Mouse (Mus musculus): Measurements from ENCODE around the gene Cyb5rl.

Cyb5rl gene

DNA sequence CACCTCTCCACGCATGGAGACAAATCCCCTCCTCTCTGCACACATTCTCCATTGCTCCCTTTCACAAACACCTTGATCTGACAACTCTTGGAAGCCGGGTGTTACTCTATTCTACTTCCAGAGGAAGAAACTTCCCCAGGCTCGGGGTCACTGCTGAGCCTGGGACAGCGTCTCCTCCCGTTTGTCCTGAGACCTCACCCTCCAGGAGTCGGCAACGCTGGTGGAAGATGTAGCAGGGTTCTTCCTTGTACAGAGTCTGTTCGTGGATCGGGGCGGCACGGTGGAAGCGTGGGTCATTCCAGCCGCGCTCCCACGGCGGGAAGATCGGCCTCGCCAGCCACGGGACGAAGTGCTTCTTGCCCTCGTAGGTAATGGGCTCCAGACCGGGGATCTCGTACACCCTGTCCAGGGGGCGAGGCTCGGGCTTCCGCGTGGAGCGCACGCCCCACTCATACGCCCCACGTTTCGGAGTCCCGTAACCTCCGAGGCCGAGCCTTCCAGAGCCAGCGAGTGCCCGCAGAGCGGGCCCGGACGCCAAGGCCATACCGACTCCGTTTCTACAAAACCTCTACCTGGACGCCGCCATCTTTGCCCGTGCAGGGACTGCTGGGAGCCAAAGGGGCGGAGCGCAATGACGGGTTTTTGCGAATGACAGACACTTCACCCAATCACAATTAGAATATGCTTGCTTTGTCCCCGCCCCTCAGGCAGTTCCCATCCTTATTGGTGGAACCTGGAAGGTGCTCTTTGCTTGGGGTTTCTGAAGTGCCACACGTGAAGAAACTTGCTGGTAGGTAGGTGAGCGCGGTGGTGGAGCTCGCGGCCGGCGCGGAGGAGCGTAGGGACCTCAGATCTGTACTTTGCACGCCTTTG lies at the start of gene Cyb5rl, which contains the start of gene Mrpl37:
Gene Cyb5rl (plus strand): TSS at position 737 of the 873 bp plus-strand sequence.
Gene Mrpl37 (minus strand): TSS at position 617 of the 873 bp plus-strand sequence.
- peak; percentile 99 for DNase-seq (ENCODE audit: low read depth, low spot score)

DNA sequence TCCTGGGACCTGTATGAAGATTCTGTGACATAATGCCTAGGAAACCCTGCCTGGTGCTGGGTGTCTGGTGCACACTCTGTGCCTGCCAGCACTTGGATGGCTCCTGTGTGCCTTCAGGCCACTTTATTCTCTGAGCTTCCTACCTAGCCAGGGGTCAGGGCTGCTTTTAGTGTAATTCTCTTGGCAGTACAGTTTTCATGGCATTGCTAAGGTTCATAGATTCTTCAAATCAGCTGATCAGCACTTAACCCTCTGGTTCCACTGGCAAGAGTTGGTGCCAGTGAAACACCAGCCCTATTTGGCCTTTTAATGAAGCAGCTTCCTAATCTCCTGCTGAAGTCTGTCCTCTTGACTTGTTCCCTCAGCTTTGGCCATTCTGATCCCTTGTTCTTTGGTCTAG lies 49.5 kb upstream of the Cyb5rl start:
- DNase-seq (ENCODE audit: low read depth, low spot score) = no peak

DNA sequence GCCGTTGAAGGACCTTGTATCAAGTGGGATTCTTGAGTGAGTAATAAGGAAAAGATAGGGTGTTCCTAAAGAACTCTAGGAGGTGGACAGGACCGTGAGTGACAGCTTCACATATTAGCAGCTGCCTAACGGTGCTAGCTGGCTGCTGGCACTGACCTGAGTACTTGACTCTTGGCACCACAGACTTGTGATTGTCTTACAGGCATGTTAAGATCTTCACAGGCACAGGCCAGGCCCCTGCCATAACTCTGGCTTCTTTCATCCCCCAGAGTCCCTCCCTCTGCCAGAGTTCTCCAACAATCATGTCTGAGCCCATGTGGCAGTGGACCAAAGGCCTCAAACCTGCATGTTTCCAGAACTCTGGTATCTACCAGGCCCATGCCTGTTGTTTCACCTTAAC lies 48.3 kb upstream of the Cyb5rl start:
- no peak for DNase-seq (ENCODE audit: low read depth, low spot score)

DNA sequence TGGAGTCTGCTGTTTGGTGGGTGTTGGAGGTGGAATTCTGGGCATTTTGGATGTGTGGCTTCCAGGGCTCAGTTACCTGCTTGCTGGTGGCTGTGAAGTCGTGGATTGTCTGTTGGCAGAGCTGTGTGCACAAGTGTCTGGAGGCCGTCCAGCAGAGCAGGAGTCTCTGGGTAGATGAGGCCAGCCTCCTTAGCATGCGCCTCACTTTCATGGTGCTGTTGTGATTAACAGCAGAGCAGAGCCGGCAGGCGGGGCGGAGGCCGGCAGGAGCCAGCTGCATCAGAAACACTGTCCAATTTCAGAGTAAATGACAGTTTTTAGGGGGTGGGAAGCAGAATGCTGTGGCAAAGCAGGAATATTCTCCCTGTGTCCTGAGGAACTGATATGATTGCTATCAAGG lies 47.8 kb upstream of the Cyb5rl start:
- peak; percentile 83 for DNase-seq (ENCODE audit: low read depth, low spot score)

DNA sequence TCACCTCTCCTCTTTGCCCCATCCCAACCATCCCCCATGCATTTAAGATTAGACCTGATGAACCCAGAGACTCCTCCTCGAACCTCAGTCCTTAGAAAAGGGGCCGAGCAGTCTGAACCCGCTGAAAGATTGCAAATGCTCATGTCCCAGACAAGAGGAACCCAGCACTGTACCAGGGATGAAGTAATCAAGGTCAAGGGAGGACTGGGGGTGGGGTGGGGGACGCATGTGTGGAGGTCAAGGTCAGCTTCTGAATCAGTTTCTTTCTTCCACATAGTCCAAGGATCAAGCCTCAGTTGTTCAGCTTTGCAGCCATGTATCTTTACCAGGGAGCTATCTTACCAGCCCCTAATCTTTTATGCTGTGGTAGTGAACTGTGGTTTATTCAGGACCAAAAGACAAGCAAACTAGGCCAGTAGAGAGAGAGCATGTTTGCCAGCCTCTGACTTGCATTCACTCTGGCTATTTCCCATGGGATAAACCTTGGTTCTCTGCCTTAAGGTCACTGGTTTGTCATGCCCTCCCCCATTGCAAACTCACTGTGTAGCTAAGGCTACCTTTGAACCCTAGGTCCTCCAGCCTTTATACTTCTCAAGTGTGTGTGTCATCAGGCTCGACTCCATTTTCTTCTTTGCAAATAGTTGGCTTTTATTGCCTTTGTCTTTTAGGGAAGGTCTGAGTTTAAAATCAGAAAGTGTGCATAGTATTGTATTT lies 46.3 kb upstream of the Cyb5rl start:
- no peak for DNase-seq (ENCODE audit: low read depth, low spot score)

DNA sequence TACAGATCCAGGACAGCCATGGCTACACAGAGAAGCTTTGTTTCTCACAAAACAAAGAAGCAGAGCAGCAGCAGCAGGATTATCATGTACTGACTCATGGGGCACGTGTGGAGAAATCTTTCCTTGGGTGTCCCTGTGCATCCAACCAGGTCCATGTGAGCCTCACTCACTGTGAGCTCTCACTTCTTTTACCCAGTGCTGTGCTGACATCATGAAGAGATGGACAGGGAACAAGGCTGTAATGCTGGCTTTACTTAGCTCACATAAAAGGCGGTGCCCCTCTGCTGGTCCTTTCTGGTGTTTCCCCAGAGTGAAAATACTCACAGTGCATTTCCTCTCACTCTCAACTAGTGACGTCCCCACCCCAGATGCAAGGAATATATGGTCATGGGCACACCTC lies 45.3 kb upstream of the Cyb5rl start:
- DNase-seq (ENCODE audit: low read depth, low spot score) = no peak

DNA sequence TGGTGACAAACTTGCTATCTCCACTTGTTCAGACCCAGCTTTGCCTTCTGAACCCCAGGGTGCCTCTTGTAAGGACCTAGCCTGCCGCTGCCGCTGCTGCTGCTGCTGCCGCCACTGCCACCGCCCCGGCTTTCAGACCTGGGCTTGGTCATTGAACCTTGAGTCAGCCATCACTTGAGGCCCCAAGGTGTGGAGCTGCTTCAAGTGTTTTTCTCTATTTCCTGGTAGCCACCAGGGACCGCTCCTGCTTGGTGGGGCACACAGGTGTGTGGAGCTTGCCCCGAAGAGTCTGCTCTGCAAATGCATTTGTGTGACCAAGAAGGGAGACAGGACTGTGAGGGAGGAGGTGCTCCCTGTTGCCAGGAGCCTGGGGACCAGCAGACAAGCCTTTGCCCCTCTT lies 41.9 kb upstream of the Cyb5rl start:
- DNase-seq (ENCODE audit: low read depth, low spot score) = no peak

DNA sequence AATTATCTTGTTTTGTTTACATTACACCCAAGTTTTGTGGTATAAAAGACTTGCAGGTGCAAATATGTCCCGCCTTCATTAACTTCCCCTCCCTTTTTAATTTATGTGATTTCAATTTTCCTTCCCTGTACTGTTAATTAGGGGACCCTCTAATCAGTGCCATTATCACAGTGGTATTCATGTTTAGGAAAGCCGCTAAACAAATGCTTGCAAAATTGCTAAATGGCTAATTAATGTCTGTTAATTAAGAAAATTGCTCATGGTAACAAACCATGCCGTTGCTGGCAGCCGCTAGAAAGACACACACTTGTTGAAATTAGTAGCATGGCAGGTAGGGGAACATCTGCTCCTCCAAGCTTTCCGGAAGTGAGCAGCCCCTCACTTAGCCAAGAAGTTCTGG lies 41.4 kb upstream of the Cyb5rl start:
- no peak for DNase-seq (ENCODE audit: low read depth, low spot score)

DNA sequence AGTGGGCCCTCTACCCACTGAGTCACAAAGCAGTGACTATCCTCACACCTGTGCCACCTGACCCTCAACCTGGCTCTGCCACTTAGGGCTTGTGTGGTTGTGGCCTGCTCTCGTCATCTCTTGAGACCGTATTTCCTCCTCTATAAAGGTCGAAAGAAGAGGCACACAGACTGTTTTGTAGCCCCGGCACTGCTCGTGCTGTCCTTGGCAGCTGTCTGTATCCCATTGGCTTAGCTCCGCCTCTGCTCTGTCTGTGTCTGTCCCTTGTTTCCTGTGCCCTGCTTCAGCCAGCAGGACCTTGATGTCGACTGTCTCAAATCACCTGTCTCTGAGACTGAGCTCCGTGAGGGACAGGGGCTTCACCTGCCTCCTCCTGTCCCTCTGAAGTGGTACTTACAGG lies 40.3 kb upstream of the Cyb5rl start:
- DNase-seq (ENCODE audit: low read depth, low spot score) = peak; percentile 66

DNA sequence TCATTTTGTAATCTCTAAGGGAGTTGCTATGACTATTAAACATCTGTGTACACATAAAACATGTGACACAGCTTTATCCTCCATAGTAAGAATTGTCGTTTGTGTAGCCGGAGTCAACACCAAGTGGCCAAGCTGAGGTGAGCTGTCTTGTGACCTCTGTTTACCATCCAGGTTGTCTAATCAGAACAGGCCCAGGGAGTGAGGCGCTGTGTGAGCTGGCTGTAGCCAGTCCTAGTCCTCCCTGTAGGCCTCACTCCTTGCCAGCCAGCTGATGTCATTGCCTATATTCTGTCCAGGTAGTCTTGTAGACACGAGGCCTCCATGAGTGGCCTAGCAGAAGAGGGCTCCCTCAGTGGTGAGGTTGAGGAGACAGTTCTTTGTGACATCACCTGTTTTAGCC lies 31.1 kb upstream of the Cyb5rl start:
- no peak for DNase-seq (ENCODE audit: low read depth, low spot score)

DNA sequence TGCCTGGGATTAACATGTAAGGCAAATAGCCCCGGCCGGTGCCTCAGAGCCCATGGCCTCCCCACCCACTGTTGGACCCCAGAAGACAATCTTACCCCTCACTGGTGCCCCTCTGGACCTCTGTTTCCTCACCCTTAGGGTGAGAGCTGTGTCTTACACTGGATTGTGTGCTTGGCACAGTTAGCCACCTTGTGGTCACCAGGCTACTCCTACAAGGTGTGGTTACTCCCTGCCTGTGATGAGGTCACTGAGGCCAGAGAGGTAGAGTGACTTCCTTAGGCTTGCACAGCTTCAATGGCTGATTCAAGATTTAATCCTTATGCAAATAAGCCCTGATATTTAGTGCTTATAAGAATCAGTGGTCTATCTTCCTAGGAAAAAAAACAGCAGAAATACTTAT lies 29.8 kb upstream of the Cyb5rl start:
- no peak for DNase-seq (ENCODE audit: low read depth, low spot score)

DNA sequence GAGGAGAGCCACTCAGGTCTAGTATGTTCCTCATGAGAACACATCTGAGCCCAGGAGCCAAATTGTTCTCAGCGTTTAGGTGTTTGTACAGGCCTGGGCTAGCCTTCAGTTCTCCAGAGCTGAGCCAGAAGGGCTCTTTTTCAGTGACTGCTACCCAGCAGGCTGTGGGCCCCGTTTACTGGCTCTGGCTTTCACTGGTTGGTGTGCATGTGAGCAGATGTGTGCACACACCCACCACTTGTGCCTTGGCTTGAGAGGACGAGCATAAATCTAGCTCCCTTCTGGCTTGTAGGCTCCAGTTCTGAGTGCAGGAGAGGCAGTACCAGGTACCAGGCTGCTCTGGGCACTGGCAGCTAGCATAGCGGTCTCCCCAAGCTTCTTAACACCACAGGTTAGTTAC lies 28.5 kb upstream of the Cyb5rl start:
- peak; percentile 67 for DNase-seq (ENCODE audit: low read depth, low spot score)

DNA sequence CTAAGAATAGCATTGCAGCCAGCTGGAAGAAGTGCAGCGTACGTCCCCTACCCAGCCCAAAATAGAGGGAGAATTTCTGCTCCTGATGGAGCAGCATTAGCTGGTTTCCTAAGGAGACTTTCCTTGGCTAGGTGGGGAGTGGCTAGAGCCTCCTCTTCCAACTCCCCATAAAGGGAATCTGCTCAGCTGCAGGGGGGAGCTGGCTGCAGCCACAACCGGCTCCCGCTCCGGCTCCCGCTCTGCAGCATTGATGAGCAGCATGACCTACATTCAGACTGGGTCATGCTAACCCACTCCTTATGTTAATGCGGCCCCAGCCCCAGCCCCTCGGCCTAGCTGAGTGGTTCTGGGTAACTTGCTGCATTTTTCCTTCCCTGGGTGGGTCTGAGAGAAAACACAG lies 27.5 kb upstream of the Cyb5rl start:
- DNase-seq (ENCODE audit: low read depth, low spot score) = peak; percentile 64

DNA sequence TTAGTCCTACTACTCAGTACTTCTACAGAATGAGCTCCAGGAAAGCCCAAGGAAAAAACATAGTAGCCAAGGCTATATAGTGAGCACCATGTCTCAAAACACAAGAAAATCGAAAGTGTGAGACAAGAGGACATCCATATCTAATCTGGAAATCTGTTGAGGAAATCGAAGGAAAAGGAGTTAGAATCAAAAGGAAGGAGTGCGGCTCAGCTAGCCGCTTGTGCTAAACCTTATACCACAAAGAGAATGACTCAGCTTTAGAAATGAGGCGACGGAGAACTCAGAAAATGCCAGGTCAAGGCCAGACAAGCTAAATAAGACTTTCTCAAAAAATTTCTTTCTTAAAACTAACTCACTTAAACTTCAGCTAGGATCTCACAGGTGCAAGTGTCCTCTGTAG lies 24.5 kb upstream of the Cyb5rl start:
- no peak for DNase-seq (ENCODE audit: low read depth, low spot score)

DNA sequence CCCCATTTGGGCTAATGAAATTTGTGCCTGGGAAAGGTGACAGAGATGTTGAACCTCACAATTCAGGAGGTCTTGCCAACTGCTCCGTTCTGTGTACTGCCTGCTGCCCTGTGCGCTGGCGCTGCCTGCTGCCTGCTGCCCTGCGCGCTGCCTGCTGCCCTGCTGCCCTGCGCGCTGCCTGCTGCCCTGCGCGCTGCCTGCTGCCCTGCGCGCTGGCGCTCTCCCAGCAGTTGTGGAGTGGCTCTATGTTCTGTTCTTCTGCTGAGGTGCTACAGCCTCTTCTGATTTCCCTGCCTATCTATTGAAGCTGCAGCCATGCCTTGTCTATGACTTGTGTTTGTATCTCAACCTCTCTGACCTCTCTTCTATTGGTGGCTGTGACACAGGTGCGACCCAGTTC lies 21.6 kb upstream of the Cyb5rl start:
- DNase-seq (ENCODE audit: low read depth, low spot score) = no peak

DNA sequence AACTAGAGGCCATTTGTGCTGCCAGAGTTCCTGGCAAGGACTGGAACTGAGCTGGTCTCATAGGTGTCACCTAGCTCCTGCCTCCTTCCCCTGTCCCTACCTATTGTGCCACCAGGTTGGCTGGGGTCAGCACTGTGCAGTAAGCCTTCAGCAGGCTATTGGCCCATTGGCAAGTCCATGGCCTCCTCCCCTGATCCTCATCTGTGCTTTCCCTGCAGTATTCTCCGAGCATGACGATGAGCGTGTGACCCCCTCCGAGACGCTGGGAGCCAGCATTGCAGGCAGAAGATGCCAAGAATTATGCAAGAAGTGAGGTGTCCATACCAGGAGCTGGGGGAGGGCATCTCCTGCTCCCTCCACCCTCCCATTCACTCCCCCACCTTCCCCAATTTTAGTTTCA lies 19.0 kb upstream of the Cyb5rl start:
- DNase-seq (ENCODE audit: low read depth, low spot score) = peak; percentile 42

DNA sequence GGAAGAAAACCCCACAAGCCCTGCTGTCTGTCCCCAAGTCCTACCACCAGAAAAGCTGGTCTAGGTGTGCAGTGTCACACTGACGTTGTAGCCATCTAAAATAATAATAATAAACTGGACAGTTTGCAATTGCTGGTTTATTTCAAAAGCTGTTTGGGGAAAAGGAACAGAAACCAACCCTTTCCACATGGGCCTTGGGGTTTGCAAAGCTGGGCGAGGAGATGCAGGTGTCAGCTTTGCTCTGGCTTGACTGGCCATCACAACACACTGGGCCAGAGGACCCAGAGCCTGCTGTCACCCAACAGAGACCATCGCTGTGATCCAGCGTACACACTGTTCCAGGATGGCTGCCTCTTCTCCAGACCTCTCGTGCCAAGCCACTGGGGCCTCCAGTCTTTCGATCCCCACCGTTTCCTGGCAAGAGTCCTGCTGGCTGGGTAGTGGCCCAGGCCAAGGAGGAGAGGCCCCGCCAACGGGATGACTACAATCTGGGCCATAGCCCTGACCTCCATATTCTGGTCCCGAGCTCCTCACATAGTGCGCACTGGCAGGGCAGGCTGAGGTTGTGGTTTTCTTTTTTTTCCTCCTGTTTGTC lies 18.1 kb upstream of the Cyb5rl start:
- DNase-seq (ENCODE audit: low read depth, low spot score) = peak; percentile 89

DNA sequence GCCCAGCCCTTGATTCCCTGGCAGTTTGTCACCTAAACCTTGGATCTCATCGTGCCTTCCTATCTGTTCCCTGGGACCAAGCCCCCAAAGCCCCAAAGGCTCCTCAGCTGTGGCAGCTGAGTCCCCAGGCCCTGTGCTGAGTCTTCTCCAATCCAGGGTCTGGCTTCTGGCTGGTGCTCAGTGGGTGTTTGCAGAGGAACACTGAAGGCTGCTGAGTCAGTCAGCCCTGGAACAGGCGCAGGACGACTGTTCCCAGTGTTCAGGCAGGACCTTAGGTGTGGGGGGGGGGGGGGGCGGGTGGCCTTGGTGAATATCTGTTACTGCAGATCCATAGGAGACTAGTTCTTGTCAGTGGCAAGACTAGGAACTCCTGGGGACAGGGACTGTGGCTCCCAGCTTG lies 14.9 kb upstream of the Cyb5rl start:
- DNase-seq (ENCODE audit: low read depth, low spot score) = peak; percentile 51

DNA sequence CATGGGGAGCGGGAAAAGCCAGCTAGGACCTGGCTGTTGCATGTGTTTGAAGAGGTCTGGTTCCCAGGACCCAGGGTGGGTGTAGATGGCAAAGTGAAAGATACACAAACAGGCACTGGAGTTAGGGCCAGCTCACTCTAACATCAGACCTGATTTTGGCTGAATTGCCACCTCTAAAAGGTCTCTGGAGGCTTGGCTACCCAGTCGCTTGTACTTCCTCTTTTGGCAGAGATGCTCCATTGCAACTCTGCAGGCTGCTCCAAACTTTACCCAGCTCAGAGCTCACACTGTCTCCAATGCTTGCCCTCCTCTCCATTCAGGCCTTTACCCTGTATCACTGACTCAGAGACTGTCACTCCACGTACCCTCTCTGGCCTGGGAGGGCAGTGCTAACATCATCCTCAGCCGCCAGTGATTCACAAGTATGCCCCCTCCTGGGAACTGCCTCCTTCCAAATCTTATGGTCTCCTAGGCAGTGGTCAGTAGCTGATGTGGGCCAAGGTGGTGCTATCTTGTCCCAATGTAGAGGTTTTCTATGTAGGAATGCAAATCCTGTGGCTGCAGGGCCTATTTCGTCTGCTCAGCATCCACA lies 13.7 kb upstream of the Cyb5rl start:
- no peak for DNase-seq (ENCODE audit: low read depth, low spot score)

DNA sequence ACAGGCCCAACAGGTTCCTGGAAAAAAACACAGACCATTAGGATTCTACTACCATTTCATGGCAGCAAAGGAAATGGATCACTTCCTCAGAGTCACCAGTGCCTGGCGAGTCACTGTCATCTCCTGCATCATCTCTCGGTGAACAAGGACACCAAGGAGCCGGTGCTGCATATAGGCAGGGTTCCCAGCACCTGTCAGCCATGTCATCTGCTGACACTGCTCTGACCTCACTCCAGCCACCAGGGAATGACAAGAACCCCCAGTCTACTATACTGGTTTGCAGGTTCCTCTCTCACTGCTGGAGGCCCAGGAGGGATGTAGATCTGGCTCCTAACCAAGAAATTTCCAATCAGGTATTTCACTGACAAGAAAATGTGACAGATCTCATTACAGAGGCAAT lies 10.7 kb upstream of the Cyb5rl start:
- no peak for DNase-seq (ENCODE audit: low read depth, low spot score)

DNA sequence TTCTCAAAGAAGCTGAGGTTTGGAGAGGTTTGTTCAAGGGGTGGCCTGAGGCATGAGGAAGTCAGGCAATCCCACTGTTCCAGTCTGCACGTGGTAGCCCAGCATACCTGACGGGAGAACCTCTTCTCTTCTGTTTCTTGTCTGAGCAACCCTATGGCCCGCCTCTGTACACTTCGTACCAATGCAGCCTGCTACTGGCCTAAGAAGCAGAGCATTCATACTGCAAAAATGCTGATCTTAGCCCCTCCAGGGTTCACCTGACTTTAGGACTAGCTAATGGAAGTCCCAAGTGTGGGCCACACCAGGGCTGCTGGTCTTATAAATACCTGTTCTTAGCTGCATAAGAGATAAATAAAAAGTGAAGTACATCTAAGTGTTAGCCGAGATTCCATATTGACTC lies 8.4 kb upstream of the Cyb5rl start:
- DNase-seq (ENCODE audit: low read depth, low spot score) = no peak

DNA sequence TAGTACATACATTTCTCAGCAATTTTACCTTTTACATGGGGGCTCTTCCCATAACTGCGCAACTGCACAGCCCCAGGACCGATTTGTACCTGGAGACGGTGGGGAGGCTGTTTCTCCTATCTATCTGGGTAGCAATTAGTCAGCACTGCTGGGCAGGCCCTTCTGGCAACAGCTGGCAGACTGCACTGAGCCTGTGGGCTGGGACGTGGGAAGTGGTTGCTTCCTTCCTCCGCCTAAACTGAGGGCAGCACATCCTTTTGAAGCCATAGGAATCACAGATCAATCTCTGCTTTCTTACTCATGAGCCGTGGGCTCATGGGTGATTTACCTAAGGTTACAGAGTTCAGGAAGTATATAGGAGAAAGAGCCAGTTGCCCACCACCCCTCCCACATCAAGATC lies 8.0 kb upstream of the Cyb5rl start:
- peak; percentile 42 for DNase-seq (ENCODE audit: low read depth, low spot score)

Measured in brain, adult 2 months (tissue).